Mouse (Mus musculus) erythroblast, embryonic 14.5 days (primary cell): ENCODE measurements at regions not wholly inside any gene's neighbourhood (a gene's known extent, or its start where the extent isn't known, plus 50 kb on each side); places are given as distances from the start of the nearest gene placed in this dataset.

Experiments used
- GATA1 ChIP-seq: IDR thresholded peaks from 2 replicates; pipeline ENCODE4 v1.6.1; 2012; ENCODE audit warnings: low read length, inconsistent platforms, mixed read lengths
- TAL1 ChIP-seq: IDR thresholded peaks from 3 replicates; pipeline ENCODE4 v1.6.1; 2012; ENCODE audit warnings: low read length, inconsistent platforms, mixed read lengths

DNA sequence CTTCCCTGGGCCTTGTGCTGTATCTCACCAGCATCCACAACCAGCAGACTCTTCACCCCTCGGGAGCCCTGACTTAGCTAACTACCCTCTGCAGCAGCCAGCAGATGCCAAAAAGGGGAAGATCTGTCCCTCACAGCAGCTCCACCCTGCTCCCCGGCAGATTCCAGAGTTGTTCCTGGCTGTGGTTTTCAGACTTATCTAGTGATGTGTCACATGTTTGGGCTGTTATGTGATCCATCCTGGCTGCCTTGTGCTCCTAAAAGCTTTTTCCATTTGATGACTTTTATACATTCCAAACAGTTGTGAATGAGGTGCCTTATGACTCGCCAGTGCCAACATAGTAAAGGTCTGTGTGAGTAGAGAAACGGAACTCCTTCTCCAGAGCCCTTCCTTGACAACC lies 250.6 kb upstream of the Paip1 start:
- no peak for TF ChIP-seq GATA1
- no peak for TF ChIP-seq TAL1
